Mouse (Mus musculus) T-cell, adult 2 months (primary cell): ENCODE results near the gene Gabrr2.
A peak's percentile ranks its signal among the peaks of the same experiment; 100 is the strongest.

Experiments used
- DNase-seq: peaks from one replicate; pipeline ENCODE4 v3.0.0; 2022; ENCODE audit warnings: low spot score

Gabrr2 gene

GRCm38 (mm10) chr4:33062981-33063380, at the start of gene Gabrr2:
Gene Gabrr2 (plus strand): TSS chr4:33062999.
- no peak for DNase-seq

GRCm38 (mm10) chr4:33018361-33018999, 44.3 kb upstream of the Gabrr2 start:
- peak; percentile 76 for DNase-seq

GRCm38 (mm10) chr4:33024420-33024819, 38.4 kb upstream of the Gabrr2 start:
- no peak for DNase-seq

- no peak for DNase-seq
Observed at GRCm38 (mm10) chr4:33029104-33029503, 33.7 kb upstream of the Gabrr2 start.

GRCm38 (mm10) chr4:33030264-33031194, 32.3 kb upstream of the Gabrr2 start:
- no peak for DNase-seq

- DNase-seq, result peak; percentile 77
Observed at GRCm38 (mm10) chr4:33031195-33031960, 31.4 kb upstream of the Gabrr2 start, which contains the start of gene Ube2j1. Gene Ube2j1 (plus strand): TSS chr4:33031416.

- DNase-seq, result no peak
Observed at GRCm38 (mm10) chr4:33032045-33032444, 30.8 kb upstream of the Gabrr2 start.

- no peak for DNase-seq
Observed at GRCm38 (mm10) chr4:33033515-33033914, 29.3 kb upstream of the Gabrr2 start.

- no peak for DNase-seq
Observed at GRCm38 (mm10) chr4:33039826-33040225, 23.0 kb upstream of the Gabrr2 start.

GRCm38 (mm10) chr4:33049601-33050000, 13.2 kb upstream of the Gabrr2 start:
- no peak for DNase-seq

- DNase-seq, result no peak
Observed at GRCm38 (mm10) chr4:33052055-33052454, 10.7 kb upstream of the Gabrr2 start.

GRCm38 (mm10) chr4:33052650-33053049, 10.1 kb upstream of the Gabrr2 start:
- DNase-seq, result no peak

GRCm38 (mm10) chr4:33054426-33054825, 8.4 kb upstream of the Gabrr2 start:
- DNase-seq, result no peak

GRCm38 (mm10) chr4:33056317-33056716, 6.5 kb upstream of the Gabrr2 start:
- DNase-seq, result no peak

GRCm38 (mm10) chr4:33057890-33058687, 4.7 kb upstream of the Gabrr2 start:
- DNase-seq, result no peak

- no peak for DNase-seq
Observed at GRCm38 (mm10) chr4:33061158-33061557, 1.6 kb upstream of the Gabrr2 start.

- DNase-seq, result no peak
Observed at GRCm38 (mm10) chr4:33064986-33065385, 2.2 kb downstream of the Gabrr2 start.

GRCm38 (mm10) chr4:33066223-33066960, 3.6 kb downstream of the Gabrr2 start:
- DNase-seq, result no peak

- DNase-seq, result no peak
Observed at GRCm38 (mm10) chr4:33067331-33067730, 4.5 kb downstream of the Gabrr2 start.

GRCm38 (mm10) chr4:33067826-33068225, 5.0 kb downstream of the Gabrr2 start:
- DNase-seq, result no peak

- DNase-seq, result no peak
Observed at GRCm38 (mm10) chr4:33068894-33069293, 6.1 kb downstream of the Gabrr2 start.
